Mouse (Mus musculus) stomach, postnatal 0 days (tissue): ENCODE measurements at regions not wholly inside any gene's neighbourhood (a gene's known extent, or its start where the extent isn't known, plus 50 kb on each side); places are given as distances from the start of the nearest gene placed in this dataset.

ENCODE experiments used
- CTCF ChIP-seq: IDR thresholded peaks from 2 replicates; pipeline ENCODE4 v1.5.1; 2016; ENCODE audit warnings: antibody characterized with exemption, low read depth, mild to moderate bottlenecking, moderate library complexity
- EP300 ChIP-seq: optimal IDR thresholded peaks from 2 replicates; pipeline ENCODE3; 2016; ENCODE audit warnings: antibody characterized with exemption

DNA sequence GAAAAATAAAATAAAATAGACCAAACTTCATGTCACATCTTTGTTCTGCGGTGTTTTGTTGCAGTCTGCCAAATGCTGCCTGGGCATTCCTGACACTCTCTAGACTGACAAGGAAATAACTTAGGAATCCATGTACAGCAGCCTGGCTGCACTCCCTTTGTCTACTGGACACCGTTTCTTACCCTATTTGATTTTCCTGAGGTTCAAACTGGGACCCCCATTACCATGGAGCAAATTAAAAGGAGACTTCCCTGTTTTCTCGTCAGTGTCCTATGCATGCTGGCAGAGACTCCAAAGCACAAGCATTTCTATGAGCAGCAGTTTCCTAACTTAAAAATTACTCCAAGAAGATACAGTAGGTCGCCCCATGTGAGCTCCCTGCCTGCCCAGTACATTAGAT, 1470.1 kb upstream of the Slc10a2 start:
- TF ChIP-seq CTCF (no peak), EP300 (no peak)
